Mouse (Mus musculus) bone marrow, adult 2 months (tissue): ENCODE data around the gene Chrng. TPM values are rescaled to one million over a fixed set of nuclear protein-coding genes. Genes with fewer than 3 reads are reported as not detected.

Experiments used
- H3K27ac ChIP-seq: fragments of 200-500 bp; 2 replicates; pipeline ENCODE4 v1.5.1; 2012; ENCODE audit warnings: low read depth, mild to moderate bottlenecking, control low read depth, inconsistent platforms, low read length; ENCODE audit not compliant: control insufficient read depth, poor library complexity, insufficient read depth
- H3K4me1 ChIP-seq: fragments of 200-500 bp; 2 replicates; pipeline ENCODE4 v1.6.1; 2011; ENCODE audit warnings: low read length; ENCODE audit not compliant: control insufficient read depth, insufficient read depth
- H3K4me3 ChIP-seq: fragments of 200-500 bp; replicated peaks from 2 replicates; pipeline ENCODE3; 2011; ENCODE audit warnings: mild to moderate bottlenecking, low read depth, low read length, control low read depth; ENCODE audit not compliant: control insufficient read depth
- CTCF ChIP-seq: fragments of 200-500 bp; IDR thresholded peaks from 2 replicates; pipeline ENCODE4 v1.5.1; 2011; ENCODE audit warnings: low read length, control low read depth; ENCODE audit not compliant: control insufficient read depth, insufficient read depth
- POLR2A ChIP-seq: fragments of 200-500 bp; IDR thresholded peaks from 2 replicates; pipeline ENCODE4 v1.6.1; 2011; ENCODE audit warnings: low read depth, mild to moderate bottlenecking, control low read depth, low read length, borderline replicate concordance; ENCODE audit not compliant: control insufficient read depth
- WGBS: fragments of 180-500 bp; shearing (Covaris S2); methylation state at CpG from one replicate; pipeline ENCODE4 v1.1.7; 2018; 5-methylcytosine and 5-hydroxymethylcytosine counted together
- polyA plus RNA-seq: library from polyadenylated mRNA; stranded (reverse); fragments of >200 nt; gene quantifications from 2 replicates; pipeline ENCODE4 v1.2.4, GENCODE M21; 2011; ENCODE audit warnings: low replicate concordance; ENCODE audit not compliant: missing spikeins, insufficient read depth, insufficient read length

Gene Chrng
- polyA plus RNA-seq, 1 experiment, result not detected

DNA sequence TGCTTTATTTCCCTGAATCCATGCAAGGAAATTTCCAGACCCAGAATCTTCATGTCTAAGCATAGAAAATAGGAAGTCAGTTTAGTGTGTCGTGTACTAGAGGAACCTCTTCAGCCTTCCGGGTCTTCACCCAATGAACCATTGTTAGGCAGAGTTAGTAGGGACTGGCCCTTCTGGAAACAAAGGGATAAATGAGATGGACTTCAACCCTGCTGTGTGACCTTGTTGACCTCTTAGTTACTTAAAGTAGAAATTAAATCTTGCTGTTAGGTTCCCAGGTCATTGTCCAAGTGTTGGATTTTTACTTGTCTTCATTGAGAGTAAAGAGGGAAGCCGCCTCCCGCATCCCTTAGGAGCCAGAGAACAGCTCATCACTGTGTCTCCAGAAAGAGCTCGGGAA is 26.1 kb downstream of the Chrng start:
- H3K27ac ChIP-seq, result no peak overlapping the region
- WGBS, result 80% methylated on average over 5 of the region's 5 CpGs
- no peak overlapping the region for H3K4me3 ChIP-seq
- TF ChIP-seq CTCF, result no peak
- no peak for TF ChIP-seq POLR2A
- H3K4me1 ChIP-seq, result no peaks in the 10 kb centered on the region

- Histone ChIP-seq H3K27ac (no peak overlapping the region), H3K4me3 (no peak overlapping the region), H3K4me1 (no peaks in the 10 kb centered on the region)
- no peak for TF ChIP-seq POLR2A
- TF ChIP-seq CTCF, result no peak
- WGBS, result 88% methylated on average over 7 of the region's 7 CpGs
Observed at GRCm38 (mm10) chr1:87232197-87232596, 27.7 kb downstream of the Chrng start.

DNA sequence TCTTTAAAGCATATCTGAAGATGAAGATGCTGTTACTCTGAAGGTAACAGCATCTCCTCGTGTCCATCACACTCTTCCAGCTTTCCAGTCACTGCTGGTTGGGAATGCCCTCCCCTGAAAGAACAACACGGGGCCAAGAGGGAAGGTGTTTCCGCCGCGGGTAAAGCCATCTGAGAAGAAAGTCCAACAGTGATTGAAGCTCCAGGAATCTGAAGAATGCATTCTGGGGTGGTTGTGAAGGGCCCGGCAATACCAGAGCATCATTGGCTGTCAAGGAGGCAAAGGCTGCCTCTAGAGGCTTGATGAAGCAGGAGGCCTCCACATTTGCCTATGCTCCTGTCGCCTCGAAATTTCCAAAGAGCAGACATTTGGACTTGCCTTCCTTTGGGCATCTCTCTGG is 34.6 kb downstream of the Chrng start:
- Histone ChIP-seq H3K4me1 (no peaks in the 10 kb centered on the region), H3K27ac (no peak overlapping the region), H3K4me3 (no peak overlapping the region)
- TF ChIP-seq CTCF (no peak), POLR2A (no peak)
- 88% methylated on average over 8 of the region's 8 CpGs for WGBS

DNA sequence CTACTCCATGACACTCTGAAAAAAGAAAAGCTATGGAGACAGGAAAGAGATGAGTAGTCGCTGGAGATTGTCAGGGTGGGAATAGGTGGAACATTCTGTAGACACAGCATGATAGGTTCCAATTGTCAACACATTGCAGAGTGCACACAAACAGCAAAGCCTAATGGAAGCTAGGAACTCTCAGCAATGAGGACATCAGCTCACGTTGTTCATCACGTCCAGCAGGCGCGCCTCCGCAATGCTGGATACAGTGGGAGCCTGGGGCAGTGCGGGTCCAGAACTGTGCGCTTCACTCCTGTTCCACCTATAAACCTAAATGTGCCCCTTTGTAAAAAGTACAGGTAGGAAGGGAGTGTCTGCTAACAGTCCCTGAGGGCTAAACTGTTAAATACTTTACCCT is 38.6 kb downstream of the Chrng start:
- Histone ChIP-seq H3K27ac (no peak overlapping the region), H3K4me1 (no peaks in the 10 kb centered on the region), H3K4me3 (no peak overlapping the region)
- TF ChIP-seq POLR2A, result no peak
- TF ChIP-seq CTCF, result no peak
- WGBS, result 91% methylated on average over 8 of the region's 8 CpGs

DNA sequence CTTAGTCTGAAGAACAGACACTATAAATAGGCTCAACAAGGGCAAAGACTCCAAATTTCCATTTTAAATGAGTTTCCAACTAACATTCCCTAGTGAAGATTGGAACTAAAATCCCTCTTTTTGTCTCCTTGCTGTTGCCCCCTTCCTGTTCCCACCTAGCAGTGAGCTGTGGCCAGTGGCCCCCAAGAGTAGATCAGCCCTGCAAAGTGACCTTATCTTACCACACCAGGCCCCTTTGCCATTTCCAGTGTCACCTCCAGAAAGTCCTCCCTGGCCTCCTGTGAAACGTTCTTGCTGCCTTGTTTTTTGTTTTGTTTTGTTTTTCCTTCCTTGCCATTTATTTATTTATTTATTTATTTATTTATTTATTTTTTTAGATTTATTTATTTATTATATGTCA is 41.0 kb downstream of the Chrng start:
- Histone ChIP-seq H3K27ac (no peak overlapping the region), H3K4me3 (no peak overlapping the region), H3K4me1 (no peaks in the 10 kb centered on the region)
- 0% methylated on average over 1 of the region's 1 CpGs for WGBS
- TF ChIP-seq CTCF (no peak), POLR2A (no peak)

DNA sequence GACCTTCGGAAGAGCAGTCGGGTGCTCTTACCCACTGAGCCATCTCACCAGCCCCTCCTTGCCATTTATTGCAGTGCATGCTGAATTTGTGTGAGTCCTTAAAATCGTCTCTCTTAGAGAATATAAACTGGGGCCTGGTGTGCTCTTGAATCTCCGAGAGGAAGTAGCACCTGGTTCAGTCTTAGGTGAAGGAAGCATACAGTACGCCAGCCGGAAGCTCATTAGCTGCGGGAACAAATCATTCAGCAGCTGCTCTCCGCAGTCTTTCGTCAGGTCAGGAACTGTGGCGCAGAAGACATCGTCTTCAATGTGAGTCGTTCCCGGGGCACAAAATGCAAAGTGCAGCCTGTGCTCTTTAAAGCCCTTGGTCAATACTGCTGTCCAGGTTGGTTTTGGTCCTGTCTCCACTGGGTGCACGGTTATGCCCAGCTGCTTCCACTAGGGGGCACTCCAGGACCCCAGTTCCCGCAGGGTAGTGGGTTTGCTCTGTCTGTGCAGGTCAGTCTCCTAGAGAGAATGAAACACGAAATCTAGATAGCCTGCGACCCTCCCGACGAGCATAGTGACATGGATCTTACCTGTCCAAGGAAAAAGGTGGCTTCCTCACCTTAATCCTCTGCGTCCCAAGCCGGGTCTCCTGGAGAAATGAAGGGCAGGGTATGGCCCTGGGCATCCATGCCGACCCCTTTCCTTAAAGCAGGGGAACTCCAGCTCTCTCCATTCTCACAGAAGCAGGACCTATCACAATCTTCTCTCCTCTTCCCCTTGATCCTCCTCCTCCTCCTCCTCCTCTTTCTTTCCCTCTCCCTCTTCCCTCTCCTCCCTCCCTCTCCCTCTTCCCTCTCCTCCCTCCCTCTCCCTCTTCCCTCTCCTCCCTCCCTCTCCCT is 41.7 kb downstream of the Chrng start:
- WGBS, result 23% methylated on average over 22 of the region's 22 CpGs
- H3K4me3 ChIP-seq, result peak overlapping the region; percentile 3
- H3K27ac ChIP-seq, result no peak overlapping the region
- TF ChIP-seq CTCF (peak; percentile 91), POLR2A (no peak)
- H3K4me1 ChIP-seq, result no peaks in the 10 kb centered on the region

DNA sequence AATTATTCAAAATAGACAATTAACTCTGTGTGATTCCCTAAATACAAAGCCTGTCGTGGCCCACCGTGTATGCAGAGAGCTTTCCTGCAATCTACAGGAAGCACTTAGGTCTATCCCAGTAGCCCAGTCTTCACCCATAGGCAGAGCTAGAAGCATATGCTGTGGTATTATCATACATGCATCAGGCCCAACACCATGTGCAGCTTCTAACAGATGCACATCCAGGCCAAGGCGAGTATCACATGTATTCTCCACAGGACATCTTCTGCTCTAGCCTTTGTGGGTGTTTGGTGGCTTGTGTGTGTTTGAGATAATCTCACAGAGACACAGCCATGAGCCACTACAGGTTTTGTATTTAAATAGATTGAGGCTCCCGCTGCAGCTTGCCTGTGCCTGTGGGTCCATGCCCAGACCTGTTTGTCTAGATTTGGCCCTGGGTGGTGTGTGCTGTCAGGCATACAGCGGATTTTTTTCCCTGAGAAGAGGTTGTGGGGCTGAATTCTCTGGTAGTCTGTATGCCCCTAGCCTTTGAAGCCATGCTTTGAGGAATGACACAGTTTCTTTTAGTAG is 47.7 kb downstream of the Chrng start:
- no peak overlapping the region for H3K4me3 ChIP-seq
- TF ChIP-seq CTCF (no peak), POLR2A (no peak)
- H3K27ac ChIP-seq, result no peak overlapping the region
- 60% methylated on average over 5 of the region's 5 CpGs for WGBS
- H3K4me1 ChIP-seq, result no peaks in the 10 kb centered on the region

DNA sequence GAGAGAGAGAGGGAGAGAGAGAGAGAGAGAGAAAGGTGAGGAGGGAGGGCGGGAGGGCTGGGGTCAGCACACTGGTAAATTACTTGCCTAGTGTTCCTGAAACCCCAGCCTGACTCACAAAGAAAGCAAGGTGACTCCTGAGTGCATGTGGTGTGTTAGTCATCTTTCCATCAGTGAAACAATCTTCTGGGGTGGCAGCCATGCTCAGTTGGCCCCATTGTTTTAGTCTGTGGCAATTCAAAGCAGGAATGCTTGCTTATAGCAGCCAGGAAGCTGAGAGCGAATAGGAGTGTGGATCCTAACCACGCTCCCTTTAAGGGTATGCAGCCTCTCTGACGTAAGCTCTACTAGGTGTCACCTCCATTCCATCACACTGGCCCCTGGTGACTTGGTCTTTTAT is 50.7 kb downstream of the Chrng start:
- H3K4me3 ChIP-seq, result no peak overlapping the region
- H3K4me1 ChIP-seq, result no peaks in the 10 kb centered on the region
- H3K27ac ChIP-seq, result no peak overlapping the region
- WGBS, result 75% methylated on average over 4 of the region's 4 CpGs
- no peak for TF ChIP-seq POLR2A
- TF ChIP-seq CTCF, result no peak
